Mouse (Mus musculus) activated CD4-positive, CD25-positive, alpha-beta regulatory T cell, adult 9 weeks (primary cell): ENCODE results near the gene Marveld3. TPM values are rescaled to one million over a fixed set of nuclear protein-coding genes. Genes with fewer than 3 reads are reported as not detected.

Experiments used
- polyA plus RNA-seq: library from polyadenylated mRNA; unstranded; fragments of 100-300 nt; shearing (Covaris generic); gene quantifications from one replicate; pipeline ENCODE4 v1.2.1, GENCODE M21; 2017

Gene Marveld3
- polyA plus RNA-seq: not detected

GRCm38 (mm10) chr8:109961693-109962367 is at the start of gene Marveld3:
Gene Marveld3, minus strand, starts transcription at chr8:109962203.

GRCm38 (mm10) chr8:109990224-109990623 is 28.2 kb upstream of the Marveld3 start, which contains the start of gene Tat:
Gene Tat, plus strand, starts transcription at chr8:109990437.

Other genes starting within 250 kb of the Marveld3 start
- gene Atxn1l, start 224.5 kb downstream of the Marveld3 start, polyA plus RNA-seq: 3.5 TPM
- 66.1 TPM for gene Ap1g1, start 183.6 kb downstream of the Marveld3 start, polyA plus RNA-seq
- gene Phlpp2, start 93.7 kb downstream of the Marveld3 start, polyA plus RNA-seq: 1.1 TPM
- not detected for gene Tat, start 28.2 kb upstream of the Marveld3 start, polyA plus RNA-seq
- gene Chst4, start 77.5 kb upstream of the Marveld3 start, polyA plus RNA-seq: not detected
- gene Zfp612, start 117.5 kb upstream of the Marveld3 start, polyA plus RNA-seq: 2.7 TPM
- not detected for gene Gm21964, start 139.0 kb upstream of the Marveld3 start, polyA plus RNA-seq
- gene Gm17720, start 140.6 kb upstream of the Marveld3 start, polyA plus RNA-seq: not detected
- gene Calb2, start 206.0 kb upstream of the Marveld3 start, polyA plus RNA-seq: not detected